Mouse (Mus musculus): Measurements from ENCODE around the gene Cd81.

DNA sequence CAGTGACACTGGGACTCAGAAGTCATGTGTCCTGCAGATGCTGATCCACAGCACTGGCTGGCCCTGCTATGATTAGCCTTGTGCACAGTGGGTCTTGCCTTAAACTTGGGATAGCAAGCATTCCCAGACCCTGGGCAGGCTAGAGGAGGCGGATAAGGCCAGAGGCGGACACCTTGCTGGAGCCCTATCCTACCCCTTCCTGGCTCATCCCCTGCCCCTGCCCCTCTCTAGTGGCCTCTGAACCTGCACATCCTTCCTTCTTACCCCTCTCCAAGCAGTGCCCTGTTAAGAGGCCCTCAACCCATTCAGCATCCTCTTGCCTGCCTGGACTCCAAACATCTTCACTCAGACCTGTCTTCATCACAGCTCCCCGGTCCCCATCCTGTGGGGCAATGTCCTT lies 12.0 kb upstream of the Cd81 start:
- TF ChIP-seq CTCF (IDR thresholded peaks at IDR 0.05; ENCODE audit: low read depth) (no peak), EP300 (IDR thresholded peaks at IDR 0.05; ENCODE audit: low read depth) (no peak)

Data from heart, postnatal 0 days (tissue).